Mouse (Mus musculus) stomach, embryonic 14.5 days (tissue): ENCODE results near the gene Gm3604. TPM values are rescaled to one million over a fixed set of nuclear protein-coding genes. Genes with fewer than 3 reads are reported as not detected.
"Not testable (repeated sequence)": the region's sequence is repeated elsewhere in the genome, so short reads cannot be mapped to it uniquely, and the experiment has no call there.

Experiments
- ATAC-seq: fragments of 200-750 bp; cut with Nextera tagmentation; 2 replicates; pipeline ENCODE4 v1.8.0; 2017; ENCODE audit warnings: low read depth, moderate TSS enrichment; ENCODE audit not compliant: insufficient number of reproducible peaks, insufficient read depth, low FRiP score
- H3K27ac ChIP-seq: fragments of 300-500 bp; sonication (generic); 2 replicates; pipeline ENCODE4 v1.5.1; 2014; ENCODE audit warnings: mild to moderate bottlenecking, low read length, moderate library complexity, mixed read lengths
- H3K27me3 ChIP-seq: fragments of 300-500 bp; sonication (generic); 2 replicates; pipeline ENCODE4 v1.6.1; 2014; ENCODE audit warnings: low read length, control low read depth, mixed read lengths; ENCODE audit not compliant: control insufficient read depth, insufficient read depth
- H3K36me3 ChIP-seq: fragments of 300-500 bp; sonication (generic); 2 replicates; pipeline ENCODE4 v1.6.1; 2014; ENCODE audit warnings: mild to moderate bottlenecking, control low read depth, low read length, moderate library complexity, mixed read lengths; ENCODE audit not compliant: control insufficient read depth, insufficient read depth
- H3K4me1 ChIP-seq: fragments of 300-500 bp; sonication (generic); 2 replicates; pipeline ENCODE4 v1.6.1; 2014; ENCODE audit warnings: low read length, control low read depth, mixed read lengths; ENCODE audit not compliant: control insufficient read depth, insufficient read depth
- H3K4me2 ChIP-seq: fragments of 300-500 bp; sonication (generic); replicated peaks from 2 replicates; pipeline ENCODE4 v1.6.1; 2014; ENCODE audit warnings: low read depth, low read length, control low read depth
- H3K4me3 ChIP-seq: fragments of 300-500 bp; sonication (generic); 2 replicates; pipeline ENCODE4 v1.5.1; 2014; ENCODE audit warnings: low read depth, low read length, control low read depth
- H3K9ac ChIP-seq: fragments of 300-500 bp; sonication (generic); replicated peaks from 2 replicates; pipeline ENCODE4 v1.6.1; 2014; ENCODE audit warnings: low read depth, mild to moderate bottlenecking, control low read depth, low read length, moderate library complexity, mixed read lengths
- H3K9me3 ChIP-seq: fragments of 300-500 bp; sonication (generic); 2 replicates; pipeline ENCODE4 v1.6.1; 2016; ENCODE audit warnings: low read depth, low read length, control low read depth; ENCODE audit not compliant: control insufficient read depth
- WGBS: fragments of 180-500 bp; shearing (Covaris S2); extraction: QIAGEN DNeasy Blood & Tissue Kit; methylation state at CpG from one replicate; pipeline ENCODE4 v1.1.7; 2014; 5-methylcytosine and 5-hydroxymethylcytosine counted together
- microRNA-seq: library from miRNA; unstranded; fragments of <30 nt; microRNA quantifications from one replicate; pipeline ENCODE4, GENCODE M21; 2016
- polyA plus RNA-seq: library from polyadenylated mRNA; unstranded; fragments of >200 nt; fragmentation: Nextera tagmentation; extraction: Ambion mirVana; gene quantifications from 2 replicates; pipeline ENCODE4 v1.2.1, GENCODE M21; 2014

Gm3604 gene
- 4.5 and 6.3 TPM in 2 replicates for polyA plus RNA-seq

- Histone ChIP-seq H3K9ac (0 out of 2 replicates have a peak within 1 kb of the TSS, but pooled peaks have one; percentile 18), H3K4me2 (peak within 1 kb of the TSS; percentile 31), H3K4me3 (peak within 1 kb of the TSS; percentile 31)
- H3K9me3 ChIP-seq, H3K36me3 ChIP-seq, ATAC-seq, H3K4me1 ChIP-seq, H3K27ac ChIP-seq, H3K27me3 ChIP-seq: not testable (repeated sequence)
- 9% methylated on average over 13 of the region's 13 CpGs for WGBS
Measured at GRCm38 (mm10) chr13:62382952-62383351, at the start of gene Gm3604. Gene Gm3604, minus strand, starts transcription at chr13:62383177.

- not testable (repeated sequence) for H3K4me3 ChIP-seq, H3K9me3 ChIP-seq, H3K9ac ChIP-seq, H3K27me3 ChIP-seq, H3K4me2 ChIP-seq, H3K27ac ChIP-seq, ATAC-seq, H3K4me1 ChIP-seq, H3K36me3 ChIP-seq
- WGBS = 67% methylated on average over 3 of the region's 3 CpGs
Measured at GRCm38 (mm10) chr13:62399206-62399605, 16.2 kb upstream of the Gm3604 start.

GRCm38 (mm10) chr13:62390076-62390620 is 7.2 kb upstream of the Gm3604 start:
- 92% methylated on average over 8 of the region's 8 CpGs for WGBS
- not testable (repeated sequence) for H3K27me3 ChIP-seq, ATAC-seq, H3K4me2 ChIP-seq, H3K4me3 ChIP-seq, H3K9me3 ChIP-seq, H3K27ac ChIP-seq, H3K36me3 ChIP-seq, H3K9ac ChIP-seq, H3K4me1 ChIP-seq

DNA sequence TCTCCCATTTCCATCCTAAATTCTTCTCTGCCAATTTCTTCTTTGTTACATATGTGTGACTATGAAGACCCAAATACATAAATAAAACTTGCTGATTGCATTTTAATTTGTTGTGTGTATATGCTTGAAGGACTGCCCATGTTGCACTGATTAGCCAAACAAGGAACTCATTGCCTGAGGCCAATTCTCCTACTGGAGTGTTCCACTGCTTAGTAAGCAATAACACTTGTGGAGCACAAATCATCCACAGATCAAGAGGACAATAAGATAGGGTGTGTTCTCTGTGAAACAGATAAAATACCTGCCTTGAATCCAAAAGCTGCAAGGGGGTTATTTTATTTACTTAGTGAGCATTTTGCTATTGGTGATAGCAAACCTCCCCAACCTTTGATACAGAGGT is 51.2 kb downstream of the Gm3604 start:
- no peaks in the 10 kb centered on the region for H3K4me1 ChIP-seq
- H3K4me3 ChIP-seq = no peak overlapping the region
- H3K9ac ChIP-seq = no peak overlapping the region
- no peaks in the 10 kb centered on the region for H3K36me3 ChIP-seq
- no peak for ATAC-seq
- H3K27ac ChIP-seq = no peak overlapping the region
- no peaks in the 10 kb centered on the region; the same call in 1 of the 2 replicates for H3K9me3 ChIP-seq
- H3K27me3 ChIP-seq = no peaks in the 10 kb centered on the region
- H3K4me2 ChIP-seq = no peak overlapping the region

DNA sequence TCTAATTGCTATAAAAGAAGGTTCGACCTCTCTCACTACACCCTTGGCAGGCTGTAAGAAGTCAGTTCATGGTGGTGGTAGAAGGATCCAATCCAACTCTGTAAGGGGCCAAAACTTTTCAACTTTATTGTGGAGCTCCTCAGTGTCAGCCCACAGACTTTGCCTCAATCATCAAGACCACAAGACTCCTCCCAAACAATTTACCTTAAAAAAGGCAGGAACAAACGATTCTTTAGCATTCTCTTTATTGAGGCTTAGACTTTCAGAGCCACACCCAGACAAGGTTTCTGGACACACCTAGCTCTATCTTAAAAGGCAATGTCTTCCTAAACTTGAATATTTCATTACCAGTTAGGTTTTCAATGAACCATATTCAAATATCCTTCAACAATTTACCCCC is 51.6 kb downstream of the Gm3604 start:
- Histone ChIP-seq H3K27ac (no peak overlapping the region), H3K4me3 (no peak overlapping the region), H3K36me3 (no peaks in the 10 kb centered on the region), H3K9ac (no peak overlapping the region), H3K9me3 (no peaks in the 10 kb centered on the region; the same call in 1 of the 2 replicates), H3K4me1 (no peaks in the 10 kb centered on the region), H3K4me2 (no peak overlapping the region), H3K27me3 (no peaks in the 10 kb centered on the region)
- WGBS = 68% methylated on average over 2 of the region's 2 CpGs
- no peak for ATAC-seq

Small RNA genes lying within 50 kb of the gene (microRNA-seq; reads per million reads assigned to microRNA genes)
- not detected for gene Gm25933

Other genes with a start within 250 kb of the Gm3604 start
- gene Gm49359, start 83.7 kb upstream of the Gm3604 start, polyA plus RNA-seq = 14.1 and 15.4 TPM in 2 replicates
- gene Zfp935, start 175.3 kb upstream of the Gm3604 start, polyA plus RNA-seq = 1.5 TPM in 1 of 2 replicates, not detected in the other
- 20.3 and 25.0 TPM in 2 replicates for gene Zfp934, start 188.0 kb upstream of the Gm3604 start, polyA plus RNA-seq
- gene 6720489N17Rik, start 241.0 kb upstream of the Gm3604 start, polyA plus RNA-seq = 12.8 and 15.1 TPM in 2 replicates